Mouse (Mus musculus): ENCODE data around the gene Vmn1r101. TPM values are rescaled to one million over a fixed set of nuclear protein-coding genes. Genes with fewer than 3 reads are reported as not detected.
"Not testable (repeated sequence)": the region's sequence is repeated elsewhere in the genome, so short reads cannot be mapped to it uniquely, and the experiment has no call there.

The Vmn1r101 gene
- polyA plus RNA-seq (2014; fragmentation: Nextera tagmentation; extraction: Ambion mirVana): not detected in 2 replicates

GRCm38 (mm10) chr7:20442493-20442892 lies at the start of gene Vmn1r101:
Gene Vmn1r101, minus strand, starts transcription at chr7:20442593.
- ATAC-seq (replicated peaks; ENCODE audit: low FRiP score, low TSS enrichment, low read depth); H3K4me3 ChIP-seq (ENCODE audit: low read depth, low read length): not testable (repeated sequence)

GRCm38 (mm10) chr7:20474825-20475224 lies 32.4 kb upstream of the Vmn1r101 start, which contains the start of gene Gm10670:
Gene Gm10670, minus strand, starts transcription at chr7:20474925.
- not testable (repeated sequence) for DNase-seq (ENCODE audit: low spot score); H3K4me3 ChIP-seq (ENCODE audit: low read depth, low read length); H3K9ac ChIP-seq (ENCODE audit: low read length); H3K36me3 ChIP-seq (ENCODE audit: control insufficient read depth, insufficient read depth, low read length); H3K4me1 ChIP-seq (replicated peaks; ENCODE audit: control insufficient read depth, insufficient read depth, low read length); H3K27ac ChIP-seq (ENCODE audit: low read depth); H3K4me2 ChIP-seq (ENCODE audit: low read length); ATAC-seq (replicated peaks; ENCODE audit: low FRiP score, low TSS enrichment, low read depth); H3K27me3 ChIP-seq (replicated peaks; ENCODE audit: control insufficient read depth, insufficient read depth, low read length); H3K9me3 ChIP-seq (ENCODE audit: control insufficient read depth, low read length)
- WGBS: no CpG with 5 or more reads among the region's 5 CpGs

More at GRCm38 (mm10) chr7:20442493-20442892, at the start of gene Vmn1r101:
- not testable (repeated sequence) for H3K36me3 ChIP-seq (ENCODE audit: control insufficient read depth, insufficient read depth, low read length); H3K27me3 ChIP-seq (replicated peaks; ENCODE audit: control insufficient read depth, insufficient read depth, low read length); H3K9me3 ChIP-seq (ENCODE audit: control insufficient read depth, low read length); H3K4me1 ChIP-seq (replicated peaks; ENCODE audit: control insufficient read depth, insufficient read depth, low read length); H3K27ac ChIP-seq (ENCODE audit: low read depth); DNase-seq (ENCODE audit: low spot score); H3K9ac ChIP-seq (ENCODE audit: low read length); H3K4me2 ChIP-seq (ENCODE audit: low read length)
- WGBS: no CpG with 5 or more reads among the region's 2 CpGs

- H3K27me3 ChIP-seq (replicated peaks; ENCODE audit: control insufficient read depth, insufficient read depth, low read length); ATAC-seq (replicated peaks; ENCODE audit: low FRiP score, low TSS enrichment, low read depth); DNase-seq (ENCODE audit: low spot score); H3K4me1 ChIP-seq (replicated peaks; ENCODE audit: control insufficient read depth, insufficient read depth, low read length); H3K9me3 ChIP-seq (ENCODE audit: control insufficient read depth, low read length); H3K4me2 ChIP-seq (ENCODE audit: low read length); H3K27ac ChIP-seq (ENCODE audit: low read depth); H3K4me3 ChIP-seq (ENCODE audit: low read depth, low read length); H3K36me3 ChIP-seq (ENCODE audit: control insufficient read depth, insufficient read depth, low read length); H3K9ac ChIP-seq (ENCODE audit: low read length): not testable (repeated sequence)
- no CpG with 5 or more reads among the region's 3 CpGs for WGBS
These were observed 24.8 kb downstream of the Vmn1r101 start, which contains the start of gene Vmn1r100 for GRCm38 (mm10) chr7:20417642-20418041. Gene Vmn1r100, plus strand, starts transcription at chr7:20417942.

Other genes starting within 250 kb of the Vmn1r101 start
- gene Vmn1r95, start 248.9 kb downstream of the Vmn1r101 start, polyA plus RNA-seq (2014; fragmentation: Nextera tagmentation; extraction: Ambion mirVana): not detected in 2 replicates
- gene Gm6164, start 237.0 kb downstream of the Vmn1r101 start, polyA plus RNA-seq (2014; fragmentation: Nextera tagmentation; extraction: Ambion mirVana): not detected in 2 replicates
- not detected in 2 replicates for gene Gm4498, start 208.8 kb downstream of the Vmn1r101 start, polyA plus RNA-seq (2014; fragmentation: Nextera tagmentation; extraction: Ambion mirVana)
- gene Gm5890, start 179.8 kb downstream of the Vmn1r101 start, polyA plus RNA-seq (2014; fragmentation: Nextera tagmentation; extraction: Ambion mirVana): not detected in 2 replicates
- gene Gm4133, start 108.5 kb downstream of the Vmn1r101 start, polyA plus RNA-seq (2014; fragmentation: Nextera tagmentation; extraction: Ambion mirVana): not detected in 2 replicates
- not detected in 2 replicates for gene Gm5728, start 67.2 kb downstream of the Vmn1r101 start, polyA plus RNA-seq (2014; fragmentation: Nextera tagmentation; extraction: Ambion mirVana)
- gene Vmn1r100, start 24.7 kb downstream of the Vmn1r101 start, polyA plus RNA-seq (2014; fragmentation: Nextera tagmentation; extraction: Ambion mirVana): not detected in 2 replicates
- gene Gm10670, start 32.3 kb upstream of the Vmn1r101 start, polyA plus RNA-seq (2014; fragmentation: Nextera tagmentation; extraction: Ambion mirVana): not detected in 2 replicates
- gene Vmn1r103, start 67.9 kb upstream of the Vmn1r101 start, polyA plus RNA-seq (2014; fragmentation: Nextera tagmentation; extraction: Ambion mirVana): not detected in 2 replicates
- gene Vmn1r104, start 91.2 kb upstream of the Vmn1r101 start, polyA plus RNA-seq (2014; fragmentation: Nextera tagmentation; extraction: Ambion mirVana): not detected in 2 replicates
- not detected in 2 replicates for gene Gm5726, start 103.2 kb upstream of the Vmn1r101 start, polyA plus RNA-seq (2014; fragmentation: Nextera tagmentation; extraction: Ambion mirVana)
- not detected in 2 replicates for gene Gm4141, start 133.6 kb upstream of the Vmn1r101 start, polyA plus RNA-seq (2014; fragmentation: Nextera tagmentation; extraction: Ambion mirVana)
- gene Gm4513, start 156.4 kb upstream of the Vmn1r101 start, polyA plus RNA-seq (2014; fragmentation: Nextera tagmentation; extraction: Ambion mirVana): not detected in 2 replicates
- not detected in 2 replicates for gene Vmn1r107, start 226.3 kb upstream of the Vmn1r101 start, polyA plus RNA-seq (2014; fragmentation: Nextera tagmentation; extraction: Ambion mirVana)